Mouse (Mus musculus): ENCODE measurements around the gene Snap29. TPM values are rescaled to one million over a fixed set of nuclear protein-coding genes. Genes with fewer than 3 reads are reported as not detected.

The Snap29 gene
- polyA plus RNA-seq, 1 experiment from 2014 or later = 10.7 TPM

GRCm38 (mm10) chr16:17423021-17423420 lies 17.2 kb downstream of the Snap29 start:
- Histone ChIP-seq H3K27ac (no peak overlapping the region), H3K4me3 (no peak overlapping the region), H3K27me3 (no peaks in the 10 kb centered on the region), H3K36me3 (peaks cover 44% of the 10 kb centered on the region), H3K4me1 (replicated peaks) (no peaks in the 10 kb centered on the region), H3K9me3 (replicated peaks) (no peaks in the 10 kb centered on the region), H3K4me2 (no peak overlapping the region), H3K9ac (no peak overlapping the region)
- no peak for ATAC-seq (replicated peaks; ENCODE audit: insufficient number of reproducible peaks, insufficient read depth, low FRiP score, low read depth)
- 75% methylated on average over 3 of the region's 3 CpGs for WGBS

- H3K4me2 ChIP-seq = no peak overlapping the region
- no peaks in the 10 kb centered on the region for H3K4me1 ChIP-seq (replicated peaks)
- WGBS = 57% methylated on average over 2 of the region's 2 CpGs
- H3K9me3 ChIP-seq (replicated peaks) = no peaks in the 10 kb centered on the region
- H3K27ac ChIP-seq = no peak overlapping the region
- H3K36me3 ChIP-seq = peaks cover 8% of the 10 kb centered on the region; the same call in 1 of the 2 replicates
- no peaks in the 10 kb centered on the region for H3K27me3 ChIP-seq
- H3K9ac ChIP-seq = no peak overlapping the region
- no peak overlapping the region for H3K4me3 ChIP-seq
- ATAC-seq (replicated peaks; ENCODE audit: insufficient number of reproducible peaks, insufficient read depth, low FRiP score, low read depth) = no peak
These were observed 26.8 kb downstream of the Snap29 start for GRCm38 (mm10) chr16:17432576-17432975.

- under 1% methylated on average over 63 of the region's 63 CpGs for whole genome bisulfite sequencing
- peak within 1 kb of the TSS; percentile 98 for H3K27ac ChIP-seq
- peaks cover 5% of the 10 kb centered on the region; the same call in 1 of the 2 replicates for H3K36me3 ChIP-seq
- no peaks in the 10 kb centered on the region for H3K9me3 ChIP-seq (replicated peaks)
- ATAC-seq (replicated peaks; ENCODE audit: insufficient number of reproducible peaks, insufficient read depth, low FRiP score, low read depth) = peak; percentile 98
- H3K27me3 ChIP-seq = no peaks in the 10 kb centered on the region
- H3K9ac ChIP-seq = peak within 1 kb of the TSS; percentile 95
- peak within 1 kb of the TSS; percentile 94 for H3K4me3 ChIP-seq
- peaks cover 25% of the 10 kb centered on the region for H3K4me1 ChIP-seq (replicated peaks)
- peak within 1 kb of the TSS; percentile 69 for H3K4me2 ChIP-seq
These were observed 46.0 kb downstream of the Snap29 start, which contains the start of gene Crkl for GRCm38 (mm10) chr16:17451541-17452372. TSS of gene Crkl (plus strand) at chr16:17451987.

GRCm38 (mm10) chr16:17452373-17452715 lies 46.6 kb downstream of the Snap29 start:
- ATAC-seq (replicated peaks; ENCODE audit: insufficient number of reproducible peaks, insufficient read depth, low FRiP score, low read depth) = peak; percentile 40
- Histone ChIP-seq H3K36me3 (peaks cover 8% of the 10 kb centered on the region; the same call in 1 of the 2 replicates), H3K4me3 (peak overlapping the region; percentile 94), H3K4me1 (replicated peaks) (peaks cover 25% of the 10 kb centered on the region), H3K9me3 (replicated peaks) (no peaks in the 10 kb centered on the region), H3K4me2 (peak overlapping the region; percentile 69), H3K27ac (peak overlapping the region; percentile 98), H3K9ac (peak overlapping the region; percentile 95), H3K27me3 (no peaks in the 10 kb centered on the region)
- 0% methylated on average over 24 of the region's 24 CpGs for WGBS

GRCm38 (mm10) chr16:17456901-17457300 lies 51.1 kb downstream of the Snap29 start:
- Histone ChIP-seq H3K4me3 (no peak overlapping the region), H3K27me3 (no peaks in the 10 kb centered on the region), H3K27ac (no peak overlapping the region), H3K4me1 (replicated peaks) (peaks cover 27% of the 10 kb centered on the region), H3K4me2 (no peak overlapping the region), H3K9me3 (replicated peaks) (no peaks in the 10 kb centered on the region), H3K36me3 (peaks cover 11% of the 10 kb centered on the region; the same call in 1 of the 2 replicates), H3K9ac (no peak overlapping the region)
- 97% methylated on average over 1 of the region's 1 CpGs for WGBS
- no peak for ATAC-seq (replicated peaks; ENCODE audit: insufficient number of reproducible peaks, insufficient read depth, low FRiP score, low read depth)

- H3K27me3 ChIP-seq = no peaks in the 10 kb centered on the region
- H3K9ac ChIP-seq = no peak overlapping the region
- ATAC-seq (replicated peaks; ENCODE audit: insufficient number of reproducible peaks, insufficient read depth, low FRiP score, low read depth) = no peak
- H3K4me2 ChIP-seq = no peak overlapping the region
- 86% methylated on average over 4 of the region's 4 CpGs for WGBS
- no peak overlapping the region for H3K4me3 ChIP-seq
- H3K4me1 ChIP-seq (replicated peaks) = peaks cover 19% of the 10 kb centered on the region
- no peak overlapping the region for H3K27ac ChIP-seq
- peaks cover 11% of the 10 kb centered on the region; the same call in 1 of the 2 replicates for H3K36me3 ChIP-seq
- no peaks in the 10 kb centered on the region for H3K9me3 ChIP-seq (replicated peaks)
These were observed 54.5 kb downstream of the Snap29 start for GRCm38 (mm10) chr16:17460254-17460653.

- WGBS = 71% methylated on average over 1 of the region's 1 CpGs
- peaks cover 11% of the 10 kb centered on the region for H3K4me1 ChIP-seq (replicated peaks)
- H3K9me3 ChIP-seq (replicated peaks) = no peaks in the 10 kb centered on the region
- no peak overlapping the region for H3K4me3 ChIP-seq
- ATAC-seq (replicated peaks; ENCODE audit: insufficient number of reproducible peaks, insufficient read depth, low FRiP score, low read depth) = no peak
- H3K9ac ChIP-seq = no peak overlapping the region
- no peaks in the 10 kb centered on the region for H3K27me3 ChIP-seq
- peaks cover 7% of the 10 kb centered on the region; the same call in 1 of the 2 replicates for H3K36me3 ChIP-seq
- no peak overlapping the region for H3K27ac ChIP-seq
- no peak overlapping the region for H3K4me2 ChIP-seq
These were observed 55.8 kb downstream of the Snap29 start for GRCm38 (mm10) chr16:17461596-17461995.

- Histone ChIP-seq H3K4me2 (no peak overlapping the region), H3K36me3 (0 out of 2 replicates have a peak, but pooled peaks cover 3% of the 10 kb centered on the region), H3K27me3 (no peaks in the 10 kb centered on the region), H3K4me3 (no peak overlapping the region), H3K4me1 (replicated peaks) (peaks cover 11% of the 10 kb centered on the region), H3K9ac (no peak overlapping the region), H3K9me3 (replicated peaks) (no peaks in the 10 kb centered on the region), H3K27ac (no peak overlapping the region)
- no peak for ATAC-seq (replicated peaks; ENCODE audit: insufficient number of reproducible peaks, insufficient read depth, low FRiP score, low read depth)
- 78% methylated on average over 2 of the region's 2 CpGs for WGBS
These were observed 57.4 kb downstream of the Snap29 start for GRCm38 (mm10) chr16:17463184-17463583.

- 81% methylated on average over 4 of the region's 4 CpGs for WGBS
- Histone ChIP-seq H3K4me2 (no peak overlapping the region), H3K4me1 (replicated peaks) (peaks cover 7% of the 10 kb centered on the region), H3K4me3 (no peak overlapping the region), H3K9me3 (replicated peaks) (no peaks in the 10 kb centered on the region), H3K27ac (no peak overlapping the region), H3K36me3 (peaks cover 16% of the 10 kb centered on the region), H3K9ac (no peak overlapping the region), H3K27me3 (no peaks in the 10 kb centered on the region)
- ATAC-seq (replicated peaks; ENCODE audit: insufficient number of reproducible peaks, insufficient read depth, low FRiP score, low read depth) = no peak
These were observed 61.3 kb downstream of the Snap29 start for GRCm38 (mm10) chr16:17466875-17467663.

- 75% methylated on average over 6 of the region's 6 CpGs for WGBS
- no peak overlapping the region for H3K4me2 ChIP-seq
- no peak overlapping the region for H3K9ac ChIP-seq
- H3K4me3 ChIP-seq = no peak overlapping the region
- peaks cover 8% of the 10 kb centered on the region; the same call in 1 of the 2 replicates for H3K4me1 ChIP-seq (replicated peaks)
- H3K36me3 ChIP-seq = peaks cover 16% of the 10 kb centered on the region
- H3K9me3 ChIP-seq (replicated peaks) = no peaks in the 10 kb centered on the region
- H3K27ac ChIP-seq = no peak overlapping the region
- no peak for ATAC-seq (replicated peaks; ENCODE audit: insufficient number of reproducible peaks, insufficient read depth, low FRiP score, low read depth)
- no peaks in the 10 kb centered on the region for H3K27me3 ChIP-seq
These were observed 66.7 kb downstream of the Snap29 start for GRCm38 (mm10) chr16:17472498-17472897.

GRCm38 (mm10) chr16:17474091-17474490 lies 68.3 kb downstream of the Snap29 start:
- peaks cover 15% of the 10 kb centered on the region for H3K36me3 ChIP-seq
- H3K27ac ChIP-seq = no peak overlapping the region
- no peak overlapping the region for H3K4me2 ChIP-seq
- ATAC-seq (replicated peaks; ENCODE audit: insufficient number of reproducible peaks, insufficient read depth, low FRiP score, low read depth) = no peak
- H3K4me1 ChIP-seq (replicated peaks) = peaks cover 8% of the 10 kb centered on the region; the same call in 1 of the 2 replicates
- H3K9me3 ChIP-seq (replicated peaks) = no peaks in the 10 kb centered on the region
- no peaks in the 10 kb centered on the region for H3K27me3 ChIP-seq
- no peak overlapping the region for H3K4me3 ChIP-seq
- H3K9ac ChIP-seq = no peak overlapping the region

Data from heart, embryonic 15.5 days (tissue).